Mouse (Mus musculus): ENCODE results near the gene Tsen34.

GRCm38 (mm10) chr7:3685400-3686187 is 7.1 kb upstream of the Tsen34 start:
- no peak for TF ChIP-seq CTCF (IDR thresholded peaks at IDR 0.05; ENCODE audit: low read depth, low read length)
- no peak for TF ChIP-seq GATA1 (IDR thresholded peaks at IDR 0.05; ENCODE audit: borderline replicate concordance, low read length)
- no peak for TF ChIP-seq TAL1 (conservative IDR thresholded peaks at IDR 0.05; ENCODE audit: low read depth, low read length)
